Mouse (Mus musculus): ENCODE measurements around the gene Zfp940.

Gene Zfp940

DNA sequence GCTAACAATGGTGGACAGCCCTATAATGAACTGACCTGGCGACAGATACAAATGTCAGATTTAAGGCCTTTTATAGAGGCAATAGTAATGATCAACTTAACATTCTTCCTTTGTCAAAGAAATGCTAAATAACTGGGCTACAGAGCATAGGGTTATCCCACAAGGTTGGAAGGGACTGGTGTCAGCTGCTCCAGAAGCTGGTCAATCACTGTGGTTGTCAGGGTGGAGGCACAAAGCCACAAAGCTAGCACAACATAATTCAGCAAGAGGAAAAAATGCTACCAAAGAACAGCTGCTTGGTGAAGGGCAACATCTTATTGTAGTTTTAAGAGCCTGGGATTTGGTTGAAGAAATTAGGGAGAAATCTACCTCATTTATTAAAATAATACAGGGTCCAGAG lies 41.2 kb downstream of the Zfp940 start:
- no peak for DNase-seq (ENCODE audit: low spot score)

DNA sequence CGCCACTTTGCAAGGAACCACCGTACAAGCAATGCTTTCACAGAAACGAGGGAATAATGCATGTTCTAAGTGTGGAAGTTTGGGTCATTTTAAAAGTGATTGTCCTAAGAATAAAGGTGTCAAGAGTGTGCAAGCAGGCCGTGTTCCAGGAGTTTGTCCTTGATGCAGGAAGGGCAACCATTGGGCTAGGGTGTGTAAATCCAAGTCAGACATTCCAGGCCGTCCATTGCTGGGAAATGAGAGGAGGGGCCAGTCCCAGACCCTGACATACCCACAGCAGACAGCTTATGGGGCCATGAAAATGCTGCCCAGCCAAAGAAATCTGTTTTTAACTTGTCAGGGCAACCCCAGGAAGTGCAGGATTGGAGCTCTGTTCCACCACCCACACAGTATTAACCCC lies 46.4 kb downstream of the Zfp940 start:
- no peak for DNase-seq (ENCODE audit: low spot score)

DNA sequence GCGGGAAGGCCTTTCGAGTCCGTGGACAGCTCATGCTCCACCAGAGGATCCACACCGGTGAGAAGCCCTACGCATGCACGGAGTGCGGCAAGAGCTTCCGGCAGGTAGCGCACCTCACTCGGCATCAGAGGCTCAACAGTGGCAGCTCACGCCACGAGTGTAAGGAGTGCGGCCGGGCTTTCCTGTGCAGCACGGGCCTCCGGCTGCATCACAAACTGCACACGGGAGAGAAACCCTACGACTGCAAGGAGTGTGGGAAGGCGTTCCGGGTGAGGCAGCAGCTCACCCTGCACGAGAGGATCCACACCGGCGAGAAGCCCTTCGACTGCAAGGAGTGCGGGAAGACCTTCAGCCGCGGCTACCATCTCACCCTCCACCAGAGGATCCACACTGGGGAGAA lies 60.6 kb downstream of the Zfp940 start:
- no peak for DNase-seq (ENCODE audit: low spot score)

DNA sequence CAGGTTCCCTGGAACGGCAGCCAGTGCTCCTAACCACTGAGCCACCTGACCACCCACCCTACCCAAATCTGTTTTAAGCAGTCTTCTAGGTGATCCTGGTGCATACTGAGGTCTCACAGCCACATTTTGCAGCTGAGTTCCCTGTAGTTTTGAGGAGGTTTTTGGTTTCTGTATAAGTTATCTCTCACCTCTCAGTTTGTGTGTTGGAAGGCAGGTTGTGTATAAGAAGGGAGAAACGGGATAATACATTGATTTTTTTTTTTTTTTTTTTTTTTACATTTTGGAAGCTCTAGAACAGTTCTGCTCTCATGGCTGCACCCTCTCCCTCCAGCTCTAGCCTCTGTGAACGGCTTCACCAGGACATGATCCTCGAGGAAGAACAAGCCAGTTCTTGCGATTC lies 67.6 kb downstream of the Zfp940 start:
- no peak for DNase-seq (ENCODE audit: low spot score)

DNA sequence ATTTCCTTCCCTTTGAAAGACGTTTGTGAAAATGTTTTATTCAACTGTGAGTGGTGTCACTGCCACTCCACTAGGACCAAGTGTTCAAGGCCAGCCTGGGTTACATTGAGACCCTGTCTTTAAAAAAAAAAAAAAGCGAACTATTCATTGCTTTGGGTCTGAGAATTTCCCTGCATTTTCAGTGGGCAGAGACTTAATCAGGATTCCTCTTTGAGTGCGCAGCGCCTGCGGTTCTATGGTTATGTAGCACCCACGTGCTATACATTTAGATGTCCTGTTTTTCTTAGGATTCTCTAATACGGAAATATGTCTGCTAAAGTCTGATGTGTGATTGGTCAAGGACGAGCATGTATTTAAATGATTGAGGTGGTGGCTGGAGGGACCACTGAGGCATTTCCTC lies 68.4 kb downstream of the Zfp940 start:
- DNase-seq (ENCODE audit: low spot score) = no peak

DNA sequence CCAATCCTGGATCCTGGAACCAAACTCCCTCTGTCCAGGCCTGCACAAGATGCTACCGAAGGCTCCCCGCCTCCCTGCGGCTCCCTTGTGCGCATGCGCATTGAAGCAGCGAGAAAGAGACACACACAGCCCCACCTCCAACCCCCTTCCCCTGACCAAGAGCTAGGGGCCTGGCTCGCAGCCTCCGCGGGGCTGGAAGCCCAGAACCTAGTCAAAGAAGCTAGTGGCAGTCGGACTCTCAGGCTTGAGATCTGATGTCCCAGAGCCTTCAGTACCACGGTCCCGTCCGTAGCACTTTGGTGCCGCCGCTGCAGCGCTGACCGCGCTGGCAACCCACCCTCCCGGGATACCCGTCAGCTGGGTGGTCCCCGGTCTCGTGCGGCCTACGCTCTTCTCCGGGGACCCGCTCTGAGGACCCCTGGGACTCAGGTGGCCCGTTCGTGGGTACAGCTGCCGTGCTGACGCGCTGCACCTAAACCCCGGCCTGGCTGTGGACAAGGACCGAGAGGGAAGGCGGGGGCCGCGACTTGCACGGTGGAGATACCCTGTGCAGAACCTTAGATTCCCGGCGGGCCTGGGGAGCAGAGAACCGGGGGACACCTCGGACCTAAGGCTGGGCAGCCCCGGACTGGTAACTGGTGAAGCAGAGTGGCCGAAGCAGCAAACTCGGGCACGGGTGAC lies 69.5 kb downstream of the Zfp940 start, which contains the start of gene Zfp30:
Zfp30 (plus strand) TSS at position 128 of the 681 bp plus-strand sequence.
- peak; percentile 82 for DNase-seq (ENCODE audit: low spot score)

All from ovary, postnatal 36 days (tissue).